Mouse (Mus musculus) limb, embryonic 14.5 days (tissue): ENCODE measurements around the gene Ms4a8a. TPM values are rescaled to one million over a fixed set of nuclear protein-coding genes. Genes with fewer than 3 reads are reported as not detected.

Experiments used
- ATAC-seq: fragments of 200-750 bp; cut with Nextera tagmentation; 2 replicates; pipeline ENCODE4 v1.8.0; 2017; ENCODE audit warnings: low read depth, moderate number of reproducible peaks, moderate TSS enrichment; ENCODE audit not compliant: low FRiP score
- DNase-seq: peaks from one replicate; pipeline ENCODE4 v3.0.0-alpha.2; 2015; ENCODE audit warnings: low spot score
- H3K27ac ChIP-seq: fragments of 300-500 bp; sonication (generic); replicated peaks from 2 replicates; pipeline ENCODE4 v1.5.1; 2014; ENCODE audit warnings: low read depth, mild to moderate bottlenecking, low read length, moderate library complexity, mixed read lengths
- H3K27me3 ChIP-seq: fragments of 300-500 bp; sonication (generic); 2 replicates; pipeline ENCODE4 v1.6.1; 2014; ENCODE audit warnings: low read length, mixed read lengths; ENCODE audit not compliant: control insufficient read depth, insufficient read depth
- H3K36me3 ChIP-seq: fragments of 300-500 bp; sonication (generic); 2 replicates; pipeline ENCODE4 v1.6.1; 2014; ENCODE audit warnings: mild to moderate bottlenecking, low read length, moderate library complexity, mixed read lengths; ENCODE audit not compliant: control insufficient read depth, insufficient read depth
- H3K4me1 ChIP-seq: fragments of 300-500 bp; sonication (generic); 2 replicates; pipeline ENCODE4 v1.6.1; 2014; ENCODE audit warnings: antibody characterized with exemption, low read length, mixed read lengths; ENCODE audit not compliant: control insufficient read depth, insufficient read depth
- H3K4me2 ChIP-seq: fragments of 300-500 bp; sonication (generic); replicated peaks from 2 replicates; pipeline ENCODE4 v1.6.1; 2014; ENCODE audit warnings: low read depth, mild to moderate bottlenecking, low read length, moderate library complexity; ENCODE audit not compliant: severe bottlenecking
- H3K4me3 ChIP-seq: fragments of 300-500 bp; sonication (generic); replicated peaks from 2 replicates; pipeline ENCODE4 v1.5.1; 2014; ENCODE audit warnings: low read length
- H3K9ac ChIP-seq: fragments of 300-500 bp; sonication (generic); 2 replicates; pipeline ENCODE4 v1.6.1; 2014; ENCODE audit warnings: mild to moderate bottlenecking, low read depth, low read length, moderate library complexity; ENCODE audit not compliant: severe bottlenecking
- H3K9me3 ChIP-seq: fragments of 300-500 bp; sonication (generic); 2 replicates; pipeline ENCODE4 v1.6.1; 2016; ENCODE audit warnings: low read length; ENCODE audit not compliant: control insufficient read depth
- POLR2A ChIP-seq: fragments of 200-500 bp; IDR thresholded peaks from 2 replicates; pipeline ENCODE4 v1.8.0; 2012; ENCODE audit warnings: inconsistent platforms, mild to moderate bottlenecking, moderate library complexity, borderline replicate concordance; ENCODE audit not compliant: insufficient read depth, insufficient read length; ENCODE audit errors: extremely low read depth
- WGBS: fragments of 180-500 bp; shearing (Covaris S2); extraction: QIAGEN DNeasy Blood & Tissue Kit; methylation state at CpG from one replicate; pipeline ENCODE4 v1.1.7; 2014; 5-methylcytosine and 5-hydroxymethylcytosine counted together
- polyA plus RNA-seq, 2 experiments: library from polyadenylated mRNA; depleted of rRNA in 1 of 2; stranded (reverse) in 1 of 2; unstranded in 1 of 2; fragments of >200 nt; fragmentation: Nextera tagmentation in 1 of 2; extraction: Ambion mirVana in 1 of 2; gene quantifications; 2 replicates each; pipeline versions ENCODE4 v1.2.1 to v1.2.3; 2012 to 2014

Gene Ms4a8a
- polyA plus RNA-seq, 2 experiments, result not detected

GRCm38 (mm10) chr19:11053277-11053676 is 27.6 kb downstream of the Ms4a8a start:
- H3K27me3 ChIP-seq, result no peaks in the 10 kb centered on the region
- H3K4me1 ChIP-seq, result no peaks in the 10 kb centered on the region
- H3K27ac ChIP-seq, result no peak overlapping the region
- no peak overlapping the region for H3K4me2 ChIP-seq
- no peak overlapping the region for H3K4me3 ChIP-seq
- TF ChIP-seq POLR2A, result no peak
- H3K36me3 ChIP-seq, result no peaks in the 10 kb centered on the region
- ATAC-seq, result no peak
- 59% methylated on average over 3 of the region's 3 CpGs for WGBS
- H3K9me3 ChIP-seq, result no peaks in the 10 kb centered on the region
- no peak for DNase-seq
- H3K9ac ChIP-seq, result no peak overlapping the region

DNA sequence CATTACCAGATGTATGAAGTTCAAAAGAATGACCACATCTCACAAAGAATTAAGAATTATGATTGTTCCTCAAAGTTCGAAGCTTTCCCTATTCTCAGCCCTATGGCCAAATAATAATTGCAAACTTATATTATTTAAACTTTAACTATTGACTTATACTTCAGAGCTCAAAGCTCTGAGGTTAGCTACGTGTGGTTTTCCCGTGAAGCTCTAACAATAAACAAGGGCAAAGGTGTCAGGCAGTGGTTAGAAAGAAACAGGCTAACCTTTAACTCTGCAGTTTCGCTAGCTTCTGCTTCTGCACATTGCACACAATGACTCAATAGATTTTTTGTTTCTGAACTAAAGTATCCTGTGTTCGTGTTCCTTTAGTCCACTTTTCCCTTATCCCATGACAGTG is 28.0 kb downstream of the Ms4a8a start:
- DNase-seq (no peak), ATAC-seq (no peak)
- Histone ChIP-seq H3K4me1 (no peaks in the 10 kb centered on the region), H3K27ac (no peak overlapping the region), H3K9ac (no peak overlapping the region), H3K9me3 (no peaks in the 10 kb centered on the region), H3K4me2 (no peak overlapping the region), H3K4me3 (no peak overlapping the region), H3K27me3 (no peaks in the 10 kb centered on the region), H3K36me3 (no peaks in the 10 kb centered on the region)
- 44% methylated on average over 5 of the region's 5 CpGs for WGBS
- no peak for TF ChIP-seq POLR2A

DNA sequence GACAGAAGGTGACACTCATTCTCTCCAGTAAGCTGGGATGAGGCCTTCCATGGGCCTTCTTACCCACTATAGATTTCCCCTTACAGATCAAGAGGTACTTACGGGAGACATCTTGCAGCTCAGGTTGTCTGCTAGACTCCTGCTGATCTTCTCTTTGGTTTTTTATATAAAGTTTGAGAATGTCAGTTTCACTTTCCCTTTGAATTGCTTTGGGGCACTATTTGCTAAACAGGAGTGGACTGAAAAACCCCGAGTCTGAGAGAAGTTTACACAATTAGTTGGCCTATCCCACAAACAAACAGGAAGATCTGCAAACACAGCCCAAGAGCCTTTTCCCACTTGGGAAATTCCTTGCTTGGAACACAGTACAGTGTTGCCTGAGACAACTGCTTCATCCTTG is 30.6 kb downstream of the Ms4a8a start:
- no peaks in the 10 kb centered on the region for H3K4me1 ChIP-seq
- H3K9me3 ChIP-seq, result no peaks in the 10 kb centered on the region
- WGBS, result 69% methylated on average over 2 of the region's 2 CpGs
- H3K36me3 ChIP-seq, result no peaks in the 10 kb centered on the region
- TF ChIP-seq POLR2A, result no peak
- H3K27me3 ChIP-seq, result no peaks in the 10 kb centered on the region
- H3K4me3 ChIP-seq, result no peak overlapping the region
- ATAC-seq (no peak), DNase-seq (no peak)
- no peak overlapping the region for H3K4me2 ChIP-seq
- H3K9ac ChIP-seq, result no peak overlapping the region
- H3K27ac ChIP-seq, result no peak overlapping the region

GRCm38 (mm10) chr19:11049426-11049825 is 31.5 kb downstream of the Ms4a8a start:
- Histone ChIP-seq H3K9ac (no peak overlapping the region), H3K27ac (no peak overlapping the region), H3K4me3 (no peak overlapping the region), H3K4me2 (no peak overlapping the region), H3K9me3 (no peaks in the 10 kb centered on the region), H3K4me1 (no peaks in the 10 kb centered on the region), H3K36me3 (no peaks in the 10 kb centered on the region), H3K27me3 (no peaks in the 10 kb centered on the region)
- ATAC-seq, result no peak
- no peak for TF ChIP-seq POLR2A
- DNase-seq, result no peak

GRCm38 (mm10) chr19:11048503-11048902 is 32.4 kb downstream of the Ms4a8a start:
- Histone ChIP-seq H3K9ac (no peak overlapping the region), H3K4me1 (no peaks in the 10 kb centered on the region), H3K4me2 (no peak overlapping the region), H3K36me3 (no peaks in the 10 kb centered on the region), H3K9me3 (no peaks in the 10 kb centered on the region), H3K27me3 (no peaks in the 10 kb centered on the region), H3K27ac (no peak overlapping the region), H3K4me3 (no peak overlapping the region)
- no peak for TF ChIP-seq POLR2A
- no peak for ATAC-seq
- 100% methylated on average over 1 of the region's 1 CpGs for WGBS
- DNase-seq, result no peak

- no peak overlapping the region for H3K4me2 ChIP-seq
- no peak for TF ChIP-seq POLR2A
- H3K36me3 ChIP-seq, result no peaks in the 10 kb centered on the region
- no peaks in the 10 kb centered on the region for H3K27me3 ChIP-seq
- no peak overlapping the region for H3K4me3 ChIP-seq
- no peak overlapping the region for H3K9ac ChIP-seq
- H3K27ac ChIP-seq, result no peak overlapping the region
- 72% methylated on average over 6 of the region's 6 CpGs for WGBS
- no peak for ATAC-seq
- no peaks in the 10 kb centered on the region for H3K9me3 ChIP-seq
- DNase-seq, result no peak
- H3K4me1 ChIP-seq, result no peaks in the 10 kb centered on the region
These were observed 32.9 kb downstream of the Ms4a8a start for GRCm38 (mm10) chr19:11048009-11048408.
